Mouse (Mus musculus): ENCODE results near the gene Lypd6b. TPM values are rescaled to one million over a fixed set of nuclear protein-coding genes. Genes with fewer than 3 reads are reported as not detected.

Lypd6b gene
- total RNA-seq, 2 experiments from 2014 or later, result not detected

DNA sequence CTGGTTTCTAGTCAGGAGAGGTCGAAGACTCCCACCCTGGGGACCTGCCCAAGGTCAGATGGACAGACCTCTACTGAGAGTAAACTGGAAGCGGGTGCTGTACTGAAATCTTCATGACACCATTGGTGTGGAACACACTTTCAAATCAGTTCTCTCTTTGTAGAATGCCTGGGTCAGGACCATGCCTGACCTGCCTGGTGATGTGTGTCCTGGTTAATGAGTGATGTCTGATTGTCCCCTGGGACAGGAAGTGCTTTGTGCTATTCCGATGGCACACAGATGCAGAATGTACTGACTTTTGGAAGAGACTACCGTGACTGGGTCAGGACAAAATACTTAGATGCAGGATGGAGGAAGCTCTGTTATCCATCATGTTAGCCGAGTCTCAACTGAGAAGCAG, 17.0 kb upstream of the Lypd6b start:
- no peak for DNase-seq

DNA sequence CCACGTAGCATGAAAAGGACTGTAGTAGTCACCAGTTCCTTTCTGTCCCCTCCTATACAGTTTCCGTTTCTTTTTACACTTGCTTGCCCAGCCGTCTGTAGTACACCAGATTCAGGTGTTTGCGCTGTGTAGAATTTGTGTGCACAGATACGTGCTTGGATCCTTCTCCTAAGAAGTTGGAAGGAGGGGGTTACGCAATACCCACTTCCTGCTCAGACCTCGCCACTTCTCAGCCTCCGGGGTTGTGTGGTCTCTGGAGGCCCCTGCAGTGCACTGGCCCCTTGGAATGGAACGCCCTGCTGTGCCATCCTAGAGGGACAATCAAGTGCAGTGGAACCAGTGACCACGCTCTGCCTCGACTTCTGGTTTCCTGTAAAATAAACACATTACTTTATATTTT, 16.3 kb upstream of the Lypd6b start:
- no peak for DNase-seq

GRCm38 (mm10) chr2:49773194-49773931, 14.1 kb upstream of the Lypd6b start:
- no peak for DNase-seq

GRCm38 (mm10) chr2:49774180-49774579, 13.3 kb upstream of the Lypd6b start:
- no peak for DNase-seq

DNA sequence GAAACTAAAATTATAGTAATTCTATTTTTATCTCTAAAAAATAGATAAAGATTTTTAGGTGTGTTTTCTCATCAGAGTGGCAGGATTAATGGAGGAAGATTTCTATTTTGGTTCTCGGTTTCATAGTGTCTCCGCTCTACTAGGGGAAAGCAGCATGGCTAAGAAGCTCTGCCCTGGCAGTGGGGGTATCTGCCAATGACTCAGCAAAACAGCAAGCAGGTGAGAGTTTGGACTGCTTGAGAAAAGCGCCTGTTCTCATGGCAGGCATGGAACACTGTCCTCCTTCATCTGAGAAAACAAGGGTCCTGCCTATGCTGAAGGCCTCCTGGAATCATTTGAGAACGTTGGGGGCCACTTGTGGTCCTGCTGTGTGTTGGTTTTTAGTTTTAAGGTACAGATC, 12.3 kb upstream of the Lypd6b start:
- DNase-seq, result no peak

GRCm38 (mm10) chr2:49775735-49776134, 11.8 kb upstream of the Lypd6b start:
- no peak for DNase-seq

GRCm38 (mm10) chr2:49776407-49776806, 11.1 kb upstream of the Lypd6b start:
- DNase-seq, result no peak

DNA sequence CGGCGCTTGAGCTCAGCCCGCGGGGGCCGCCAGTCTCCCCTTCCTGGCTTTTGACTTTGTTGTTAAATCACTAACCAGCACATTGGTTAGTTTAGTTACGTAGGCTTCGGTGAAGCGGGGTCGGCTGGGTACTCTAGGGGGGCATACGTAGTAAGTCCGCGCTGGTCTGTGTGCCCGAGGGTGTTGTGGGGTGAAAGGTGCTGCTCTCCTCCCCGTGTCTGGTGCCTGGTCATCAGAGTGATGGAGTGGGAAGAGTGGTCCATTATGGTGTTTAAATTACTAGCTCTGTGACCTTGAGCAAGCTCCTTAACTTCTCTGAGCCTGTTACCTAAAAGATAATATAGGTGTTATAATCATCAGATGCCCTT, 547 bp downstream of the Lypd6b start:
- no peak for DNase-seq

- DNase-seq, result no peak
Observed at GRCm38 (mm10) chr2:49788643-49789042, 1.2 kb downstream of the Lypd6b start.

DNA sequence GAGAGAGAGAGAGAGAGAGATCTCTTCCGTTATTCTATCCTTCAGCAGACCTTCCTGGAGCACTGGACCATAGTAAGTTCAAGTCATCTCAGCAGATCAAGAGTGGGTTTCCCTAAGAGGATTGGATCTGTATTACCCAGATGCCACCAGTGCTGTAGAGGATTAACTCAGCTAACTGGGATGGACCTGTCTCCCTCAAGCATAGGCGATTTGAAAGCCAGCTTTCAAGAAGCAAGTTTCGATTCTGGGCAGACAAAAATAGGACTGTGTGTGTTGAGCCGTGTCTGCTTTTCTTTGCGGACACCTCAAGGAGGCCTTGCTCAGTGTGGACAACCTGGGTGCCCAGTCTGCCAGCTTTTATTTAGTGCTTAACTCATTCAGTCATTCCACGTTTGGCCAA, 1.6 kb downstream of the Lypd6b start:
- no peak for DNase-seq

GRCm38 (mm10) chr2:49789504-49789903, 2.0 kb downstream of the Lypd6b start:
- DNase-seq, result no peak

DNA sequence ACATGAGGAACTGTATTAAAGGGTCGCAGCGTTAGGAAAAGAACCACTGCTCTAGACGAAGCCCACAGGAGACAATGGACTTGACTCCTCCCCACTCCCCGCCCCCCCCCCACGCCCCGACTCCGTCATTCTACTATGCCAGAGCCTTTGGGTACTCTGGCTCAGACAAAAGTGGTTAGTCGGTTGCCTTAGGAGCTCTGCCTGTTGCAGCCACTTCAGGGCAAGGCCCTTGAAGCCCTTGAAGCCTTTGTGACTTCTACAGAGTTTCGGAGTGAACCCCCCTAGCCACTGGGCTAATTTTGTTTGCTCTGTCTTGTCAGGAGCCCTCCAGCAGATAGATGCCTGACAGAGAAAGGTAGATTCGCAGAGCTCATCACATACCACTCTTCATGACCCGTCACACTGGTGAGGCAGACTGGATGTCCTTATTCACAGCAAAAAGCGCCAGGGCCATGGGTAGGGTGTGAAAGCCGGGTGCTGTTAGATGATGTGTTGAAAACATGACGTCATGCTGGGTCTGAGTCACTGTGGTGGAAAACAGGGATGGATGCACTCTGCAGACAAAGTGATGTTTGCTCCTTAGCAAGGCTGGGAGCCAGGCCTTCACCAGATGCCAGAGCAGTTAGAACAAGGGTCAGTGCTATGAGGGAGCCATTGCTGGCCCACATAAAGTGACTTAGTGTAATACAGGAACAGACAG, 10.1 kb downstream of the Lypd6b start:
- DNase-seq, result no peak

DNA sequence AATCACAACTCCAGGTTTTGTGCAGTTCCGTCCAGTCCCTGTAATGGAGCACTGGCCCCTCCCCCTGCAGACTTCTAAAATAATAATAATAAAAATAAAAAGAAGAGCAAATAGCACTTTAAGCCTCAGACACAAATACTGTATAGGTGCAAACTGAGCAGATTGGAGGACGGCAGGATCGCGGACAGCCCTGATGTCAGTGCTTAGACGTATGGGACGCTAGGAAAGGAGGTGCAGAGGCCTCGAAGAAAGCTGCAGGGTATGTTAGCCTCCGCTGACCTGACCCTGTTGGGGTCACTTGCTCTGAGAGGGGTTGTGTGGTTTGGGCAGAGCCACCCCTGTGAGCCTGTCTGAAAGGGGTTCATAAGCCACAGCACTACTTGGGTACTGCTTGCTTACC, 17.0 kb downstream of the Lypd6b start:
- DNase-seq, result no peak

DNA sequence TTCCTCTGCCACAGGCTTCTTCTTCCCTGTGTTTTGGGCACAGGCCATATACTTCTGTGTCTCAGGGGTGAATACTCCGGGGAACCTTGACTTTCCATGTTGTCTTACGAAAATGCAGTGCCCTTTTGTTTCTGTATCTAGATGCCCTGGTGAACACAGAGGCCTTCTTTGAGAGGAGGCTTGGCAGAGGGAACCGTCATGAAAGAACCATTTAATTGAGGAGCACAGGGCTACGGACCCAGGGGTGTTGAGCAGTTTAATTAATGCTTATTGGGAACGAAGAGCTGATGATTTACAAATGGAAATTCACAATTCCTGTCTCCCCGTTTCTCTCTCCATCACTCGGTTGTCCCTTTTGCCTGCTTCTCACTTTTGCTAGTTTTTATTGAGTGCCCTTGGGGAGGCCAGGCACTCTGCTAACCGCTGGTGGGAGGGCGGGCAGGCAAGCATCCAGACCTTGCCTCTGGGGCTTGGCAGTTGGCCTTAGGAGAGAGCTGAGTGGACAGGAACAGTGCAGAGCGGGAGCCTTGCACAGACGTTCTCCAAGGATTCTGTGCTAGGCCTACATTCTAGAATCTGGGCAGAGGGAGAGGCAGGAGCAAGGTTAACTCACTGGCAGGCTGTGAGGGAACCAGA, 18.4 kb downstream of the Lypd6b start:
- DNase-seq, result no peak

GRCm38 (mm10) chr2:49809496-49809895, 22.0 kb downstream of the Lypd6b start:
- no peak for DNase-seq

DNA sequence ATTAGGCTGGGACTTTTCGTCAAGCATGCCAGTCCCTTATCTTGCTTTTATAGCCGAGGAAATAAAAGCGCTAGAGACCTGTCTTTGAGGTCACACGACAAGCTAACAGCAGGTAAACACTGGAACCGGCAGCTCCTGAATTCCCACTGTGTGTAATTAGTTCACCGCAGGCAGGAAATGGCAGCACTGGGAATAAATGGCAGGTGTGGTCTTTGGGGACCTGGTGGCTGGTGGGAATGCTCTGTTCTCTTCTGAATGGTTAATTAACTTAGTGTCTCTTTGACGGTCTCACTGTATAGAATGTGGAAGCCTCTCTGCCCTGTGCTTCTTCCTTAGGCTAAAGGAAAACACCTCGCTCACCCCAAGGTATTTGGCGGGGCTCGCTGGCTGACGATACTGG, 23.9 kb downstream of the Lypd6b start:
- no peak for DNase-seq

GRCm38 (mm10) chr2:49811871-49812363, 24.4 kb downstream of the Lypd6b start:
- no peak for DNase-seq

DNA sequence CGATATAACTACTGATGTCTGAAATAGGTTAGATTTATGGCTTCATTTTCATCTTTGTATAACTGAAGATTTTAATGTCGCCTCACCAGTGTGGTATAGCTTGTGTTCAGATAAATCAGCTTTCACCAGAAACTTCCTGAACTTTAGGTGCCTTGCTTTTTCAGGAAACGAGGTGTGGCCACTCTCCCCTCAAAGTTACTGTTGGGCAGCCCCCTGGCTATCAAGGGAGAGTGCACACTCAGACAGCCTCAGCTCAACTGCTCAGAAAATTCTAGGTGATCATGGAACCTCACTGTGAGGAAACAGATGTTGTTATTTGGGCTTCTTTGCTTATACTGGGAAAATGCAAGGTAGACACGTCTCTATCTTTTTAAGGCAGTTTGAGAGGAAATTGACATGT, 25.7 kb downstream of the Lypd6b start:
- DNase-seq, result no peak

GRCm38 (mm10) chr2:49814011-49814410, 26.5 kb downstream of the Lypd6b start:
- no peak for DNase-seq

GRCm38 (mm10) chr2:49815696-49816320, 28.3 kb downstream of the Lypd6b start:
- DNase-seq, result no peak

GRCm38 (mm10) chr2:49816549-49816948, 29.1 kb downstream of the Lypd6b start:
- DNase-seq, result no peak

DNA sequence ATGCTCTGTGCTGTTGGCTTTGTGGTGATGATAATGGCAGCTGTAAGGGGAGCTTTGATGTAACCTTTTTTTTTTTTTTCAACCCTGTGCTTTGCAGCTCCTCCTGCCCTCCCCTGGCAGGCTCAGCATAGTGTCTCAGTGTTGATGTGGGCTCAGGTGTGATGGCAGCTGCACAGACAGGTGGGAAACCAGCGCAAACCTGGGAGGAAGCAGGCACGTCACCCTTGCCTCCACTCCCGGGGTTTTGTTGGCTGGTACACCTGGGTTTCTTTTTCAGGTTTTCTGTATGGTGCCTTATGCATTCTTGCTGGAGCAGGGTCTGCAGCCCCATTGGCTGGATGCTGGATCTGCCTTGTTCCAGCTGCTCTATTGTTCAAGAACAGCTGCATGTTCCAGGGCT, 29.7 kb downstream of the Lypd6b start:
- DNase-seq, result no peak

DNA sequence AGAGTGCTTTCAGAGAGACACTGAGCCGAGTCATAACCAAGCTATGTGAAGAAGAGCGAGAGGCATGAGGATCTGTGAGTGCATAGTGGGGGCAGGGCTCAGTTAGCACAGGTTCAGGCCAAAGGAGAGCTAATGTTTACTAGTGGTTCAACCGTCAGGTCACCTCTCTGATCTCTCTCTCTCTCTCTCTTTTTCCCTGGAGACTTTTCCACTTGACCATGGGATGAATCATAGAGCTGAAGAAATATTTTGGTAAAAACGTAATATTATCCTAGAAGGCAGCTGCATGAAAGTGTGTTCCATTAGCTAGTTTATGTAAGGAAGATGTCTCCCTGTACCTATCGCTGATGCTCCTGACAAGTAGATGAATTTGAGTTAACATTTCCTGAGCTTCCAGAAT, 30.6 kb downstream of the Lypd6b start:
- no peak for DNase-seq

Measured in gastrocnemius, postnatal 25 days (tissue).